Mouse (Mus musculus): ENCODE measurements around the gene 1110032A03Rik.
A peak's percentile ranks its signal among the peaks of the same experiment; 100 is the strongest.

GRCm38 (mm10) chr9:50800985-50801384 lies 25.7 kb upstream of the 1110032A03Rik start:
- TF ChIP-seq POLR2A (IDR thresholded peaks at IDR 0.05; ENCODE audit: borderline replicate concordance, extremely low read depth, insufficient read depth, insufficient read length, poor library complexity, severe bottlenecking) = no peak
- peak; percentile 55; the same call in 1 of the 2 replicates for TF ChIP-seq CTCF (IDR thresholded peaks at IDR 0.05; ENCODE audit: borderline replicate concordance, extremely low read depth, insufficient read depth, insufficient read length)
